Mouse (Mus musculus) urinary bladder, postnatal 36 days (tissue): ENCODE data around the gene Mfap3l.
"Not testable (repeated sequence)": the region's sequence is repeated elsewhere in the genome, so short reads cannot be mapped to it uniquely, and the experiment has no call there.

Experiments
- DNase-seq, 2 experiments: peaks; one replicate each; pipeline ENCODE4 v3.0.0; 2022; ENCODE audit warnings: low spot score in 2 of 2, mixed read lengths in 1 of 2

The Mfap3l gene

GRCm38 (mm10) chr8:60632250-60632932, at the start of gene Mfap3l:
TSS of gene Mfap3l (plus strand) at chr8:60632827.
- peak; percentile 85 to 90 for DNase-seq

DNA sequence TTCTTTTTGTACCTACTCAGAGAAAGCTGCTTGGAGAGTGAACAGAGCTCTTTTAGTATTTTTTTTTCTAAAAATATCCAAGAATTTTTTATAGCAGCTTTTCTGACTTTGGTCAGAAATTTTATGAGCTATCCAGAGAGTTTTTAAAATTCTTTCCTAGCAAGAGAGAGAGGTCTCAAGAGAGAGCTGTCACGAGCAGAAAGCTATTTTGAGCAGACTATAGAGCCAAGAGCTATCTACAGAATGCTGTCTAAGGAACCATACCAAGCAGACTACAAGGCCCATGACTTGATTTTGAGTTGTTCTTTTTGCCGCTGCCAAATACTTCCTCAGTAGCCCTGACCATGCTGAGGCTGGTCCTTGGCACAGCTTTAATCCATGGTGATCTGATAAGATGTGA, 49.3 kb upstream of the Mfap3l start:
- DNase-seq, result no peak

DNA sequence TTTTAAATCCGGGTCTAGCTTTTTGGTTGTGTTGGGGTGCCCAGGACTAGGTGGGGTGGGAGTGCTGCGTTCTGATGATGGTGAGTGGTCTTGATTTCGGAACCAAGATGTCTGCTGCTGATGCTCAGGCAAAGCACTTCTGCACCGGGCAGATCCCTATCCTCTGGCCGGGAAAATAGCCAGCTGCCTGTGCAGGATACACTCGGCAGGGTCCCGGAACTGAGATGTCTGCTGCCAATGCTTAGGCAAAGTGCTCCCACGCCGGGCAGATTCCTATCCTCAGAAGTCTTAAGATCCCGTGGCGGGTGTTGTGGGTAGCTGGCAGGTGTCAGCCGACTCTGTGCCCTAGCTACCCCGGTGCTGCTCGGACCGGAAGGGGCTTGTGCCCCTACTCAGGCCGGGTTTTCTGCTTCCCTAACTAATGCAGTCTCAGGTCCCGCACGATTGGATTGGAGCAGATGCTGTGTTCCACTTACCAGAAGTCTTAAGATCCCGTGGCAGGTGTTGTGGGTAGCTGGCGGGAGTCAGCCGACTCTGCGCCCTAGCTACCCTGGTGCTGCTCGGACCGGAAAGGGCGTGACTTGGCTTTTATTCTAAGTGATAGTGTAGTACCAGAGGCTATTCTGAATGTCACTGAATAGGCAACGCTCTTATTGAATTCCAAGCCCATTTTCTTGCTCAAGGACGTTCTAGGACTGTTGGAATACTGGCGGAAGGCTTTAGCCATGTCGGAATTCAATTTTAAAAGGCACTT, 41.1 kb upstream of the Mfap3l start:
- not testable (repeated sequence) for DNase-seq

- DNase-seq, result peak in 1 of 2 experiments; percentile 6
These were observed 37.9 kb upstream of the Mfap3l start for GRCm38 (mm10) chr8:60594761-60595160.

GRCm38 (mm10) chr8:60611580-60612111, 21.0 kb upstream of the Mfap3l start:
- no peak for DNase-seq

DNA sequence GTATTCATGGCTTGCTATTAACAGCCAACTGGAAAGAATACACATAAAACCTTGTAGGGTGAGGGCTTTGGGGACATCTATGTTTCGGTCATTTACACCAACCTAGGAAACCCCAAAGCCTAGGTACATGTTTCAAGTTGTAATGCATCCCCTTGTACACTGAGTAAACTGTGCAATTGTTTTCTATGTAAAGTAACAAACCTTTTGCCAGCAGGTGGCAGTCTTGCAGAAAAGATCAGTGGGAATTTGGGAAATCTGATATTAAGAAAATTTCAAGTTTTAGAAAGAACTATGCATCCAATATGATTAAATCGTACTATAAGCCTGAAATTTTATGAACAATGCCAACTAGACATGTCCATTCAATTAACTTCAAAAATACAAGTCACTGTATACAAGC, 15.7 kb upstream of the Mfap3l start:
- DNase-seq, result no peak

GRCm38 (mm10) chr8:60621561-60621960, 11.1 kb upstream of the Mfap3l start:
- DNase-seq, result no peak

- DNase-seq, result no peak
These were observed 10.6 kb upstream of the Mfap3l start for GRCm38 (mm10) chr8:60622056-60622455.

- DNase-seq, result no peak
These were observed 9.2 kb upstream of the Mfap3l start for GRCm38 (mm10) chr8:60623438-60623837.

GRCm38 (mm10) chr8:60624722-60625121, 7.9 kb upstream of the Mfap3l start:
- DNase-seq, result no peak

- no peak for DNase-seq
These were observed 4.7 kb upstream of the Mfap3l start for GRCm38 (mm10) chr8:60627937-60628336.

- DNase-seq, result no peak
These were observed 3.6 kb upstream of the Mfap3l start for GRCm38 (mm10) chr8:60629059-60629458.

DNA sequence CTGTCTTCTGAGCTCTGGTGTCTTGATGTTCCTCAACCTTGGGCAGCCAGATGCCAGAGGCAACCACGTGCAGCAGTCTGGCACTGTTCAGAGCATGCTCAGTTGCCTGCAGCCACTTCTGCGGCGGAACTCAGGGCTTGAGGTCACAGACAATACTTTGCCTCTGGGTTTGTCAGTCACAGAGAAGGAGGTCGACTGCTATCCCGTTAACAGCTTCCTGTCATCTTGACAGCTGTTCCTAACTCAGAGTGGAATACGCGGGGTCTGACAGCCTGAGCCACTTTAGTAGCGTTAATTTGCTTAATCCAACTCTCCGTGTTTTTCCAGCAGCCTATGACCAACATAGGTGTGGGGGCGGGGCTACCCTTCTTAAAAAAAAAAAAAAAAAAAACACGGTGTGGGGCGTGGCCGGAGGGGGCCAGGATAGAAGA, 1.1 kb upstream of the Mfap3l start:
- peak; percentile 73 to 77 for DNase-seq

GRCm38 (mm10) chr8:60632933-60633655, 467 bp downstream of the Mfap3l start:
- DNase-seq, result no peak

- no peak for DNase-seq
These were observed 2.3 kb downstream of the Mfap3l start for GRCm38 (mm10) chr8:60634921-60635320.

DNA sequence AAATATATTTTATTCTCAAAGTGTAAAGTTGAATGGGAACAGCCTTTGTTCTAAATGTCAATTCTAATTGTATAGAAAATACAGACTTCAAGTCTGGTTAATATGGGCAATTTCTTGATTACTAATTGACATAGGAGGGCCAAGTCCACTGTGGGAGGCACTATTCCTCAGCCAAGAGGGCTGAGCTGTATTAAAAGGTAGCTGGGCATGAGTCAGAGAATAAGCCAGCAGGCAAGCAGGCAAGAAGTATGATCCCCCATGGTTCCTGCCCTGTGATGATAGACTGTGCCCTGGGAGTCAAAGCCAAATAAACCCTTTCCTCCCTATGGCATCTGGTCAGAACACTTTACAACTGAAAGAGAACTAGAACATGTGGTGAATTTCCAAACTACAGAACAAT, 3.2 kb downstream of the Mfap3l start:
- no peak for DNase-seq

DNA sequence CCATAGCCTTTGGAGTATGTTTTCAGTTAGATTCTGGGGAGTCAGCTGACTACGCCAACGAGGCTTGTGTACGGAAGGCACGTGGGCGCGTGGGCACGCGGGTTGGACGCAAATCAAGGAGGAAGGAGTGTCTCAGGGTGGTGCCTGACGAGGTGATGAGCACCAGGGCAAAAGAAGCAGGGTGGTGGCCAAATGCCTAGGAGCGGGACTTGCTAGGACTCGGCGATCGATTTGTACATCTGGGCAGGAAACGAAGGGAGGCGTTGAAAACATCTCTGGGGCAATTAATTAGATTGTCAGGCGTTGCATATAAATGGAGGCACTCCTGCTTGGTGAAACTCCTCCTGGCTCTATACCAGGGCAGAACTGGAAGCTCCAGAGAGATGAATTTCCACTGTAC, 7.4 kb downstream of the Mfap3l start:
- no peak for DNase-seq

DNA sequence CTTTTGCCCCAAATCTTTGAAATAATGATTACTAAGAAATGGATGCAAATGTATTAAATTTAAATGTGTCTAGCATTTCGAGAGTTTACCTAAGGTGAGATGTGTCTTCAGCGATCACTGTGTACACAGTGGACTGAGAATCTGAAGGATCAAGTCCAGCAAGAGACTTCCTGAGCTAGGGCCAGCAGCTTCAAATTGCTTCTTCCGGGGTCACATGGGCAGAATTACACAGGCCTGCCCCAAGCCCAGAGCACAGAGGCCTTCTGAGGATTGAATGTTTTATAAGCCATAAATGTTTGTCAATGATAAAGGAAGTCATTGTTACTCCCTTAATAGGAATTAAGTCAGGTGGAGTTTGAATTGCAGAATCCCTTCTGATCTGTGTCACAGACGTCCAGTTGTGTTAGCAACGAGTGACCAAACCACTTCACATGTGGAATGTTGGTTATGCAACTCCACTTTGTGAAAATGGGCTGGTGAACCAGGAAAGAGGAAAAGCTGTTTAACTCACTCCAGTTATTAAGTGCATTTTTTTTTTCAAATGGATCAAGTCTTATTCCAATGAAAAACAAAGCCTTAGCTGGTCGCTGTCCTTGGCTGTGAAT, 10.9 kb downstream of the Mfap3l start:
- DNase-seq, result no peak

DNA sequence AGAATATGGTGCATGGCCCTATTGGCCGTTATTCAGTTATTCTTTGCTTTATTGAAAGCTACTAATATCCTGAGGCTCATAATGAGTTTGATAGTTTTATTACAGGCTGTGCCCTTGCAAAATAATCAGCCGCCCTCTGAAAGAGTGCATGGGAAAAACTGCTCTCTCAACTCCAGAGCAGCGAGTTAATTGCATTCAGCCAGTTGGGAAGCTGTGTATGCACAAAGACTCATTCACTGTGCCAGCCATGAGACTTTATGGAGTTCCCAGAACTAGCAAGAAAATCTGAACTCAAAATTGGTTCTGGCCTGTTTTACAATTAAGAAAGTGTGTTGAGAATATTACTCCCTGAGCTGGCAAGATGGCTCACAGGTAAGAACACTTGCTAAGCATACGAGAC, 12.5 kb downstream of the Mfap3l start:
- no peak for DNase-seq

DNA sequence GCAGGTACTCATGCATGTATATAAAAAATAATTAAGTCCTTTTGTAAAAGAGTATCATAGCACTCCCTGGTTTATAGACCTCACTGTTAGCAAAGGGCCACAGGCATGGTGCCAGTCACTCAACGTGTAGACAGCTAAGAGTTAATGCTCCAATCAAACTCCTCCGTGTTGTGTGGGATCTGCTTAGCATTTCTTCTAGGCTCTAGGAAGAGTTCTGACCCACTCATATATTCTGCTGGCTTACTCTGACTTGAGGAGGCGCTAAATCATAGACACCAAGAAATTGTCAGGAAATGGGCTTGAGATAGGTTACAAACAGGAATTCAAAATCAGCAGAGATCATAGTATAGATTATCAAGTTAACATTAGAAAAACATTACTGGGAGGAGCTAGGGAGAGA, 13.3 kb downstream of the Mfap3l start:
- DNase-seq, result no peak

- DNase-seq, result no peak
These were observed 14.7 kb downstream of the Mfap3l start for GRCm38 (mm10) chr8:60647291-60647690.

DNA sequence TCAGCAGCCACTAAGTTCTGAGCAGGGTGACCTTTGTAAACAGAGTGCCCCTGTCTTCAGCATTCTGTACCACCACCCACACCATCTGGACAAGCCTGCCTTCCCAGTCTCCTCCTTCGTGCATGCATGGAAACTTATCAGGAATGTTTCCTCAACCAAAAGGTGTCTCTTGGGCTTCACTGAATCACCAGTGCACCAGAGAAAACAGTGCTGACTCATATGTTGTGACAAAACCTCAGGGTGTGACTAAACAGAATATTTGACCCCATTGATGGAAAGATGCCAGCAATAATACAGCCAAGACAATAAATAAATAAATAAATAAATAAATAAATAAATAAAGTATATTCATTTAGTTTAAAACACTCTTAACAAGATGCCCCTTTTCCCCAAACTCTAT, 16.5 kb downstream of the Mfap3l start:
- DNase-seq, result no peak
